Mouse (Mus musculus) myocyte (in vitro differentiated cells): ENCODE measurements at regions not wholly inside any gene's neighbourhood (a gene's known extent, or its start where the extent isn't known, plus 50 kb on each side); places are given as distances from the start of the nearest gene placed in this dataset.

Source experiments
- E2F4 ChIP-seq: IDR thresholded peaks from one replicate; pipeline ENCODE4 v1.6.1; 2011; ENCODE audit warnings: mild to moderate bottlenecking, control low read depth, moderate library complexity; ENCODE audit not compliant: insufficient read depth
- MAX ChIP-seq: IDR thresholded peaks from one replicate; pipeline ENCODE4 v1.6.1; 2011; ENCODE audit warnings: low read depth, mild to moderate bottlenecking, control low read depth
- MYOD1 ChIP-seq, 3 experiments: IDR thresholded peaks; one replicate each; pipeline ENCODE4 v1.6.1; 2011; ENCODE audit warnings: control low read depth in 2 of 3, low read depth in 2 of 3, mild to moderate bottlenecking in 2 of 3, moderate library complexity in 1 of 3; ENCODE audit not compliant: insufficient read length in 2 of 3, control insufficient read depth in 1 of 3
- POLR2A ChIP-seq: IDR thresholded peaks from one replicate; pipeline ENCODE4 v1.6.1; 2011; ENCODE audit warnings: low read depth, mild to moderate bottlenecking, control low read depth, moderate library complexity; ENCODE audit not compliant: insufficient read length
- POLR2AphosphoS2 ChIP-seq: IDR thresholded peaks from one replicate; pipeline ENCODE4 v1.6.1; 2011; ENCODE audit warnings: low read depth, control low read depth; ENCODE audit not compliant: insufficient read length
- TCF12 ChIP-seq: IDR thresholded peaks from one replicate; pipeline ENCODE4 v1.6.1; 2011; ENCODE audit warnings: mild to moderate bottlenecking, control low read depth; ENCODE audit not compliant: poor library complexity, insufficient read depth, severe bottlenecking
- TCF3 ChIP-seq: IDR thresholded peaks from one replicate; pipeline ENCODE4 v1.6.1; 2011; ENCODE audit warnings: low read depth, control low read depth; ENCODE audit not compliant: insufficient read length
- USF1 ChIP-seq: IDR thresholded peaks from one replicate; pipeline ENCODE4 v1.6.1; 2011; ENCODE audit warnings: low read depth, mild to moderate bottlenecking, control low read depth, moderate library complexity

DNA sequence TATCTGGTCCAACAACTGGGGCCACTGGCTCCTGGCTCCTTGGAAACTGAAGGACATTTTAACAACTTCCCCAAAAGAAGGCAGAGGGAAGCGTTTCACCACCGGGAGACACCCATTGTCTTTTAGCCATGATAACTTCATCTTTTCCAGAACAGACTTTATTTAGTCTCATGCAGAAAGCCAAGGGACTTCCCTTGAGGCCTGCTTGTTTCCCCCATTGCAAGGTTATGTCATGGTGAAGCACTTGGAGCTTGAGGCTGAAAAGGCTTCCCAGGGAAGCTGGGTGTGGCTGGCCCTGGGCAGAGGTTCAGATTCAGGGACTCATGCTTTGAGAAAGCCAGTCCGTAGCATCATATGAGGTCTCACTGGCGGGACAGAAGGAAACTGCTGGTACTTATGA lies 166.3 kb upstream of the Ado start:
- no peak for TF ChIP-seq POLR2A
- TF ChIP-seq MYOD1 (IDR thresholded peaks at IDR 0.05; ENCODE audit: control insufficient read depth in 1 of 3, insufficient read length in 2 of 3, low read depth in 2 of 3) = no peak
- no peak for TF ChIP-seq TCF3
- no peak for TF ChIP-seq TCF12
- no peak for TF ChIP-seq POLR2AphosphoS2
- no peak for TF ChIP-seq E2F4
- no peak for TF ChIP-seq MAX
- no peak for TF ChIP-seq USF1
